Mouse (Mus musculus) ES-E14 (cell line): ENCODE data around the gene Ndufa7. TPM values are rescaled to one million over a fixed set of nuclear protein-coding genes. Genes with fewer than 3 reads are reported as not detected.

Experiments used
- DNase-seq: peaks from one replicate; pipeline ENCODE4 v3.0.0-alpha.2; 2013; ENCODE audit warnings: low read depth, low spot score
- H3K27ac ChIP-seq: 2 replicates; pipeline ENCODE4 v1.5.1; 2012; ENCODE audit warnings: low read depth, mild to moderate bottlenecking, low read length, moderate library complexity, mixed read lengths; ENCODE audit not compliant: poor library complexity, insufficient read depth, severe bottlenecking
- H3K36me3 ChIP-seq: 2 replicates; pipeline ENCODE4 v1.6.1; 2012; ENCODE audit warnings: mild to moderate bottlenecking, low read length, moderate library complexity, mixed read lengths; ENCODE audit not compliant: control insufficient read depth, poor library complexity, insufficient read depth, severe bottlenecking
- H3K4me1 ChIP-seq, 2 experiments: fragments of 150-350 bp in 1 of 2; sonication (generic) in 1 of 2; 2 replicates each; pipeline ENCODE4 v1.6.1; 2012; ENCODE audit warnings: low read length in 2 of 2, mild to moderate bottlenecking in 1 of 2, mixed read lengths in 1 of 2; ENCODE audit not compliant: control insufficient read depth in 2 of 2, insufficient read depth in 2 of 2, poor library complexity in 1 of 2
- H3K4me3 ChIP-seq, 2 experiments: fragments of 150-350 bp in 1 of 2; sonication (generic) in 1 of 2; 2 replicates each; pipeline ENCODE4 v1.5.1; 2012; ENCODE audit warnings: low read length in 2 of 2, low read depth in 1 of 2, mild to moderate bottlenecking in 1 of 2, mixed read lengths in 1 of 2; ENCODE audit not compliant: insufficient read depth in 1 of 2, poor library complexity in 1 of 2, severe bottlenecking in 1 of 2
- H3K9ac ChIP-seq: 2 replicates; pipeline ENCODE4 v1.6.1; 2012; ENCODE audit warnings: low read depth, mild to moderate bottlenecking, low read length, mixed read lengths; ENCODE audit not compliant: poor library complexity, insufficient read depth, severe bottlenecking
- H3K9me3 ChIP-seq: fragments of 150-350 bp; sonication (generic); 2 replicates; pipeline ENCODE4 v1.6.1; 2012; ENCODE audit warnings: low read depth, mild to moderate bottlenecking, low read length; ENCODE audit not compliant: control insufficient read depth, insufficient read depth
- CHD2 ChIP-seq: IDR thresholded peaks from 2 replicates; pipeline ENCODE4 v1.6.1; 2014; ENCODE audit warnings: mild to moderate bottlenecking, low read depth, low read length, inconsistent platforms
- HCFC1 ChIP-seq: IDR thresholded peaks from 2 replicates; pipeline ENCODE4 v1.6.1; 2012; ENCODE audit warnings: low read length, inconsistent platforms, borderline replicate concordance; ENCODE audit not compliant: insufficient read depth
- MAFK ChIP-seq: IDR thresholded peaks from 2 replicates; pipeline ENCODE4 v1.6.1; 2014; ENCODE audit warnings: mild to moderate bottlenecking, low read depth, low read length, inconsistent platforms; ENCODE audit not compliant: insufficient read depth
- ZC3H11A ChIP-seq: IDR thresholded peaks from 2 replicates; pipeline ENCODE4 v1.6.1; 2012; ENCODE audit warnings: low read depth, mild to moderate bottlenecking, inconsistent platforms, low read length, borderline replicate concordance
- ZNF384 ChIP-seq: IDR thresholded peaks from 2 replicates; pipeline ENCODE4 v1.6.1; 2012; ENCODE audit warnings: low read depth, low read length, inconsistent platforms
- in situ Hi-C, 2 experiments: fragments of 600-800 bp; cut with MboI; formaldehyde crosslinking; loops; one replicate each; pipeline ENCODE4 v1.15.1; 2025; ENCODE audit warnings: low sequenced_read_pairs in 2 of 2, inconsistent platforms in 1 of 2; ENCODE audit not compliant: unreplicated experiment in 2 of 2
- total RNA-seq: library from RNA; depleted of rRNA; stranded (reverse); fragments of 300-350 nt; gene quantifications from 2 replicates; pipeline ENCODE4 v1.2.3, GENCODE M21; 2012; rRNA removed

Gene Ndufa7
- total RNA-seq = 639 and 871 TPM in 2 replicates

- H3K36me3 ChIP-seq = peaks cover 54% of the 10 kb centered on the region
- in situ Hi-C loops = no loop called here
These were observed at the start of gene Ndufa7, which contains the start of gene Rps28 for GRCm38 (mm10) chr17:33824084-33824996. Ndufa7 (plus strand) TSS chr17:33824572. Rps28 (minus strand) TSS chr17:33824562.

GRCm38 (mm10) chr17:33774573-33775155 is 49.7 kb upstream of the Ndufa7 start:
- H3K4me1 ChIP-seq = peaks cover 0 to 12% of the 10 kb centered on the region in 2 experiments; a peak in 1 of 4 replicates
- in situ Hi-C loops = no loop called here
- H3K9me3 ChIP-seq = no peaks in the 10 kb centered on the region
- no peak overlapping the region for H3K27ac ChIP-seq
- no peak overlapping the region for H3K9ac ChIP-seq
- no peak for TF ChIP-seq ZC3H11A
- no peak for TF ChIP-seq MAFK
- no peak for TF ChIP-seq HCFC1
- TF ChIP-seq ZNF384 = no peak
- no peak for TF ChIP-seq CHD2
- DNase-seq = no peak
- H3K4me3 ChIP-seq = no peak overlapping the region
- peaks cover 23% of the 10 kb centered on the region for H3K36me3 ChIP-seq

More at GRCm38 (mm10) chr17:33824084-33824996, at the start of gene Ndufa7, which contains the start of gene Rps28:
- Histone ChIP-seq H3K27ac (peak within 1 kb of the TSS; percentile 92), H3K4me3 (peak within 1 kb of the TSS; percentile 84 to 98), H3K4me1 (peaks cover 10 to 14% of the 10 kb centered on the region in 2 experiments), H3K9ac (peak within 1 kb of the TSS; percentile 100), H3K9me3 (no peaks in the 10 kb centered on the region)
- TF ChIP-seq CHD2 (peak; percentile 99), ZC3H11A (no peak), HCFC1 (peak; percentile 73; the same call in 1 of the 2 replicates)
- peak; percentile 91 for DNase-seq

- no peaks in the 10 kb centered on the region for H3K9me3 ChIP-seq
- H3K27ac ChIP-seq = no peak overlapping the region
- no peak for DNase-seq
- no peak overlapping the region for H3K9ac ChIP-seq
- peaks cover 0 to 12% of the 10 kb centered on the region in 2 experiments; a peak in 1 of 4 replicates for H3K4me1 ChIP-seq
- no peak overlapping the region for H3K4me3 ChIP-seq
- in situ Hi-C loops = no loop called here
- TF ChIP-seq HCFC1 = no peak
- TF ChIP-seq MAFK = no peak
- TF ChIP-seq ZNF384 = no peak
- no peak for TF ChIP-seq CHD2
- TF ChIP-seq ZC3H11A = no peak
- peaks cover 23% of the 10 kb centered on the region for H3K36me3 ChIP-seq
These were observed 49.1 kb upstream of the Ndufa7 start for GRCm38 (mm10) chr17:33775287-33775686.

GRCm38 (mm10) chr17:33779271-33779966 is 45.0 kb upstream of the Ndufa7 start:
- no peak overlapping the region; a peak in 1 of 4 replicates for H3K4me3 ChIP-seq
- no peak for DNase-seq
- no peak overlapping the region for H3K27ac ChIP-seq

More at GRCm38 (mm10) chr17:33779271-33779966, 45.0 kb upstream of the Ndufa7 start:
- Histone ChIP-seq H3K36me3 (peaks cover 23% of the 10 kb centered on the region), H3K4me1 (peaks cover 3 to 22% of the 10 kb centered on the region in 2 experiments; a peak in 3 of 4 replicates), H3K9ac (0 out of 2 replicates have a peak overlapping the region, but pooled peaks have one; percentile 43), H3K9me3 (no peaks in the 10 kb centered on the region)
- TF ChIP-seq HCFC1 (no peak), MAFK (no peak), ZNF384 (no peak), ZC3H11A (no peak), CHD2 (no peak)
- in situ Hi-C loops = no loop called here
